Mouse (Mus musculus): Measurements from ENCODE around the gene Knop1.

GRCm38 (mm10) chr7:118858640-118859039, 2.6 kb upstream of the Knop1 start:
- TF ChIP-seq CTCF (IDR thresholded peaks at IDR 0.05; ENCODE audit: insufficient read depth, low read length) (no peak), POLR2A (IDR thresholded peaks at IDR 0.05; ENCODE audit: borderline replicate concordance, extremely low read depth, low read depth, low read length) (no peak)
